Mouse (Mus musculus) ovary, postnatal 14 days (tissue): ENCODE data around the gene Ccnt2.

Source experiments
- DNase-seq: peaks from one replicate; pipeline ENCODE4 v3.0.0; 2022; ENCODE audit warnings: low spot score

Gene Ccnt2

DNA sequence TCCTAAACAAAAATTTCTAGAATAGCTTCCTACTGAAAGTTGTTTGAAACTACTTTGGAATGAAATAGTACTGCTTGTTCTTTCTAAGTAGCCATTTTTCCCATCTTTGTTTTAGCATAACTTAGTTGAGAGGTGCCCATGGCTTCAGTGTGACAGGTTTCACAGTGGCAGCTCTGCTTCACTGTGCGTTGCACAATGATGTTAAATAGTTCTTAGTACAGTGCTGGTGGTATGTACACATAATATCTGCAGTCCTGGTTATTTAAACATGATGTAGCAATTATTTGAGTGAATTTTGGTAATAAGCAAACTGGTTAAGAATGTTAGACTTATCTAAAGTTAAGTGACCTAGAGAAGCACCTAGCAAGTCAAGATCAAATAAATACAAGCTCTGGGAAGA is 19.5 kb downstream of the Ccnt2 start:
- DNase-seq, result no peak

DNA sequence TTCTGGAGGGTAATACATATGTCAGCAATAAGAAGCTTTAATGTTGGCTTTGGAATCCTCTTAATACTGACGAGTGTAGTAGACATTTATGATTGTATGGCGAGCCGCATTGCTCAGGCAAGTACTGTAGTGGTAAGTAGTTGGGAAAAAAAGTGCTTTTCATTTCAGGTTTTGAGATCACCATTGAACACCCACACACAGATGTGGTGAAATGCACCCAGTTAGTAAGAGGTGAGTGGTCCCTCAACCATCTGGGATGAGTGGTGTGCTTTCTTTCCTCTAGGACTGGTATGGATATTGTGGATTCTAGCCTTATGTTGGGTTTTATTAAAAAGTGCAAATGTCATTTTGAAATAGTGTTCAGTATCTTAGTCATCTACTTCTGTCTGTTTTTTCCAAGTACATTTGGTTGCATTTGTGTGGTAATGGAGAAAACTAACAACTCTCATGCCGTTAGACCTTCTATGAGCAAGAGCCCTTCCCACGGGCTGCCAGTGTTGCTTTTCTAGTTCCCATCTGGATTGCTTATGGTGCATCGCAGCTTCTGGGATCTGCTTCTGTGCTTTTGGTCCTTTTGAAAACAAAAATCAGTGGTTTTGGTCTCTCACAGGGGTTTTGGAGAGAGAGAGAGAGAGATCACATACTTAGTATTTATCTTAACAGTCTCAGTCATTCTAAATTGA is 21.3 kb downstream of the Ccnt2 start:
- DNase-seq, result no peak

DNA sequence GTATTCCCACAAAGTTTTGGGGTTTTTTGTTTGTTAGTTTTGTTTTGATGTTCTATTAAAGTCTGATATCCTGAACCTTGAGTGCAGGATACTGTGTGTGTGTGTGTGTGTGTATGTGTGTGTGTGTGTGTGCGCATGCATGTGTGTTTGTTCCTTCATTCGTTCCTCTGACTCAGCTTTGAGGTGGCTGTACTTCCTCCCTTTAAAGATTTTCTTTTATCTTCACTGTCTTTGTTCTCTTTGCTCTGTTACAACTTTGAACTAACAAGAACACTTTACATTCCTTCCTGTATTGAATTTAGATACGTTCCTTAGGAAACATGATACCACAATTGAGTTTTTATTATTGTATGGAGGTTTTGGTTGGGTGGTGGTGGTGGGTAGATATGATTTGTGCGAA is 22.4 kb downstream of the Ccnt2 start:
- no peak for DNase-seq

DNA sequence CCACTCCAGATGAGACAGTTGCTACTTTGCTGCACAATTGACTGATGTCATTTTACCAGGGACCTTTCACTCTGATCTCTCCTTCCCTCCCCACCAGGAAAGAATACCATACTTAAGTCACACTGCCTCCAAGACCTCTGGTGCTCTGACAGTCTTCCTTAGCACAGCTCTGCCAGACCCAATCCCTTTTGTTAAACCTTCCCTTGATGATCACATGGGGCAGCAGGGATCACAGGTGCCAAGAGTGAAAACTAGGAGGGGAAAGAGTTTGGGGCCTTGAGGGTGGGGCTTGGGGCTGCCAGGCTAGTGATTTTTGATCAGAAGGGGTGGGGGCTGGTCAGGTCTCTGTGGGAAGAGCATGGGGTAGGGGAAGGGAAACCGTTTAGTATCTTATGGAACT is 22.8 kb downstream of the Ccnt2 start:
- no peak for DNase-seq

DNA sequence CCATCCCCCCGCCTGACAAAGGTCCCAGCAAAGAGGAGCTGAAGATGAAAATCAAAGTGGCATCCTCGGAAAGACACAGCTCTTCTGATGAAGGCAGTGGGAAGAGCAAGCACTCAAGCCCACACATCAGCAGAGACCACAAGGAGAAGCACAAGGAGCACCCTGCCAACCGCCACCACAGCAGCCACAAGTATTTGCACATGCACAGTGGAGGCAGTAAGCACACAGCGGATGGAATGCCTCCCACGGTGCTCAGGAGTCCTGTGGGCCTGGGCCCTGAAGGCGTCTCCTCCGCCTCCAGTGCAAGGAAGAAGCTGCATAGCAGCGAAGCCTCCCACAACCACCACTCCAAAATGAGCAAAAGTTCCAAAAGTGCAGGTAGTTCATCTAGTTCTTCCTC is 29.0 kb downstream of the Ccnt2 start:
- no peak for DNase-seq

DNA sequence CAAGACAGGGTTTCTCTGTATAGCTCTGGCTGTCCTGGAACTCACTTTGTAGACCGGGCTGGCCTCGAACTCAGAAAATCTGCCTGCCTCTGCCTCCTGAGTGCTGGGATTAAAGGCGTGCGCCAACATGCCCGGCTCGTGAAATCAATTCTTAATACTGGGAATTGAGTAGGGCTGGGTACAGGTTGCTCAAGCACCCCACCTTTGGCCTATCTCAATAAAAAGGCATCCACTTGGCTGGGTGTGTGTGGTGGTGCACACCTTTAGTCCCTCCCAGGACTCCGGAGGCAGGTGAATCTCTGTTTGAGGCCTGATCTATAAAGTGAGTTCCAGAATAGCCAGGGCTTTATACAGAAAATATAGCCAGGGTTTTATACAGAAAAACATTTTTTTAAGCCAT is 34.7 kb downstream of the Ccnt2 start:
- no peak for DNase-seq

DNA sequence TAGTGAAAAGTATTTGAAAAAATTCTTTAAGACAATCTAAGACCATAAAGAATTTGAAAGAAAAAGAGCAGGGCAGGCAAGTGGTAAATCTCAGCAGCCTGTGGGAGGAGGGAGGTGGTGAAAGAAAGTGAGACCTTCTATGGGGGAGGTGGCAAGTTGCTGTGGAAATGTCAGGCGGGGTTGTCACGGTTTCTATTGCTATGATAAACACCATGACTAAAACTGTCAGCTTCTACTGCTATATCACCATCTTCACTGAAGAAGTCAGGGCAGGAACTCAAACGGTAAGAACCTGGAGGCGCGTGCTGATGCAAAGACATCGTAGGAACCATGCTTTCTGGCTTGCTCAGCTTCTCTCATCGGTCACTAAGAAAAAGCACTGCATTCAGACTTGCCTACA is 39.0 kb downstream of the Ccnt2 start:
- no peak for DNase-seq

DNA sequence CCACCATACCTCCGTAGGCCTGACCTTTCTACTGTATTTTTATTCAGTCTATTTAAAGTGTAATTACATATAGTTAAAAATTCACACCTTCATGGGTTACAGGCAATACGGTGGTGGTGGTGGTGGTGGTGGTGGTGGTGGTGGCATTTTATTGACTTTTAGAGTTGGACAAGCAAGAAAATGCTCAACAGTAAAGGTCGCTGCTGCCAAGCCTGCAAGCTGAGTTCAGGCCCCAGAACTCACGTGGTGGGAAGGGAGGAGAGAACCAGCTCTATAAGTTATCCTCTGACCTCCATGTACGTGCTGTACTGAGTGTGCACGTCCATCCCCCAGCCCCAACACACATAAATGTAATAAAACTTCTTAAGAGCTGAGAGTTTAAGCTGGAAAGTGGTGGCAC is 42.4 kb downstream of the Ccnt2 start:
- DNase-seq, result no peak

DNA sequence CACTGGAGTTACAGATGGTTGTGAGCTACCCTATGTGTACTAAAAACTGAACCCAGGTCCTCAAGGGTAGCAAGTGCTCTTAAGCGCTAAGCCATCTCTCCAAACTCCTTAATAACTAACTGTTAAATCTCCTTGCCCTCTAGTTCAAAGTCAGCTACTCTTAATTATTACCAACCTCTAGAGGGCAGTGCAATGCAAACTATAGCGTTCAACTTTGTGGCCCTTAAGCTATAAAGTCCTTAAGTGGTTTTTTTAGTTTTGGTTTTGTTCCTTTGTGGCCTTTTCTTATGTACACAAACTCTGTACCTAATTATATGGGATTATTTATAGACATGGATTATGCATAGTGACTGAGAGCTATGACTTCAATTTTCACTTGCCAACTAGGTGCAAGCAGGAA is 53.4 kb downstream of the Ccnt2 start:
- DNase-seq, result peak; percentile 15

DNA sequence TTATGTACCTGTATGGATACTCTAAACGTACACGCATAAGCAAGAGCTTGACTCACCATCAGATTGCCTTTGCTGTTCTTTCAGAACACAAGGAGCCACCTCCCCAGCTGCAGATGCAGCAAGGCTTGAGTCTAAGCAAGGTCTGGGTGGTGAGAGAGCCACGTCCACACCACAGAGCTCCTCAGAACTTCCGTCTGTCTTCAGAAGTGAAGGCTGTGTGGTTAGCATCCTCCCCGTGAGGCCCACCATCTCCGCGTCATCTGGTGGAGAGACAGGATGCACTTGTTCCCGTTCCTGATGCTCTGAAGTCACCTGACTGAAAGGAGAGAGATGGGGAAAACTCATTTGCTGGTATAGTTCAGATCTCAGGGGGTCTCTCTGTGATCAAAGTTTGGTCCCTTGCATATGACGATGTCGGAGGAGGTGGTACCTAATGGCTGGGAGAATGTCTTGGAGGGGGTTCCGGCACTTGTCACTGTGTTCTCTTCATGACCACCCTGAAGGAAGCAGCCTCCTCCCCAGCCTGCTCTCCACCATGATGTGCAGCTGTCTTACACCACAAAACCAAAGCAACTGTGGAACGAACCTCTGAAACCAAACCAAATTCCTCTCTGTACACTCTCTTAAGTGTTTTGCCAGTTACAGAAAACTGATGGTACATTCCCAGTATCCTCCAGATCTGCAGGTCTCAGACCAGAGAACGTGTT is 56.4 kb downstream of the Ccnt2 start:
- DNase-seq, result no peak

DNA sequence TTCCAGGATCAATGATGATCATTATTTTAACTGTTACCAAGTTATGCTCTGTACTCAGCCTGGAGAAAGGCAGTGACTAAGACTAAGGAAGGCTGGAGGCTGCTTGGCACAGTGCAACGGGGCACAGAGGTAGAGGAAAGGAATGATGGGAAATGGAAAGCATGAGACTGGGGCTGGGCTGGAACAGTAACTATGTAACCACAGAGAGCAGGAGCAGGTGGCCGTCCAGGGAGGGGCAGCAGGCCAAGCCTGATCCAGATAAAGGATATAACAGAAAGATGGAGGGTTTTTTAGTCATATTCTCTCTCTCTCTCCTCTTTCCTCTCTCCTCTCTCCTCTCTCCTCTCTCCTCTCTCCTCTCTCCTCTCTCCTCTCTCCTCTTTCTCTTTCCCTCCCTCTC is 59.8 kb downstream of the Ccnt2 start:
- no peak for DNase-seq

DNA sequence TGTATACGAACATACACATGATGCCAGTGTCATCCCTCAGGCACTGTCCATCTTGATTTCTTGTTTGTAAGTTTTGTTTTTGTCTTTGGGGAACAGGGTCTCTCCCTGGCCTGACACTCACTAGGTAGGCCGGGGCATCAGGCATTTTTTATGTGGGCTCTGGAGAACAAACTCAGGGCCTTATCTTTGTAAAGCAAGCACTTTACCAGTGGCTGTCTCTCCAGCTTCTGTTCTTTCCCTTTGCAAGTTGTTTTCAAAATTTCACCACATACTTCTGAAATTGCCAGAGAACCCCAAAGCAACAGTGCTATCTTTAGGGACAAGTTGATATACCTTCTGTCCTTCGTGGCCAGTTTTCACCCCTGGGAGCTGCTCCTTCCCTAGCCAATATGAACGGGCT is 60.2 kb downstream of the Ccnt2 start:
- no peak for DNase-seq

DNA sequence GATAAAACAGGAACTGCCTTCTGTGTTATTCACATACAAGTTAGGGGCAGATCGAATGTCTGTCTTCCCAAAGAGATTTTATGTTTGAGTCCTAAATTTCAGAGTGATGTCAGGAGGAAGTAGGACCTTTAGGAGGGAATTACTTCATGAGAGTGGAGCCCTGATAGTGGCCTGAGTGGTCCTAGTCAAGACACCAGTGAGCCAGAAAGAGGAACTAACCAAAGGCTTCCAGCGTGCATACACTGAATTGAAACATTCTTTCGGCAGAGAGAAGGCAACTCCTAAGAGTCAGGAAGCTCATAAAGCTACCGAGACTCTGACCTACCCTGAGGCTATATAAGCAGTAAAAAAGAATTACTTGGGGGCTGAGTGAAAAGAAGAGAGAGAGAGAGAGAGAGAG is 62.7 kb downstream of the Ccnt2 start:
- no peak for DNase-seq

DNA sequence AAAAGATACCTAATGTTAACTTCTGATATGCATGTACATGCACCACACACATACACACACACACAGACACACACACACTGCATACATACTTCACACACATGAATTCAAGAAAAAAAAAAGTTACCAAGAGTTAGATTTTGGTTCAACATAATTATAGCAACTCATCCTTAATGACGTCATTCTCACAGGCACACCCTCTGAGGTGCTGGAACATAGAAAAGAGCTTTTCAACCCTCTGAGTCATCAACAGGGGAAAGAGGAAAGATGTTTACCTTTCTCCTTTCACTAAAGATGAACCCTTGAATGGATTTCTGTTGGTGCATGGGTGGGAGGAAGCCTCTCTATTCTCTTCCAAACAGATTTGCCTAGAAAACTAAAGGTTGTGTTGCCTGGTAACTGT is 64.6 kb downstream of the Ccnt2 start:
- no peak for DNase-seq

DNA sequence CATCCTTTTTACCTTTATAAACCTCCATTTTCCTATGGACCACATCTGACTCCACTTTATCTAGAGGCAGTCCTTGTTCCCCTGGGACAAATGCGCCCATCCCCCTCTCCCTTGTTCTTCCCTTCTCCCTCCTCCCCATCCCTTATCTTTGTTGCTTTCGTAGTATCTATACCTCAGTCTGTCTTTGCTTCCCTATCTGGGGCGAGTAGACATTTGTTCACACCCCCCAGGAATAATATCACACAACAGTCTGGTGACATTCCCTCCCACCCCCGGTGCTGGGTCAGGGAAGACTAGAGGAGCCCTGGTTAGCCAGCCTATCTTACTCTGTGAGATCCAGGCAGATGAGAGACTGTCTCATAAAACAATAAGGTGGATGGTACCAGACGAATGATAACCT is 71.5 kb downstream of the Ccnt2 start:
- no peak for DNase-seq

DNA sequence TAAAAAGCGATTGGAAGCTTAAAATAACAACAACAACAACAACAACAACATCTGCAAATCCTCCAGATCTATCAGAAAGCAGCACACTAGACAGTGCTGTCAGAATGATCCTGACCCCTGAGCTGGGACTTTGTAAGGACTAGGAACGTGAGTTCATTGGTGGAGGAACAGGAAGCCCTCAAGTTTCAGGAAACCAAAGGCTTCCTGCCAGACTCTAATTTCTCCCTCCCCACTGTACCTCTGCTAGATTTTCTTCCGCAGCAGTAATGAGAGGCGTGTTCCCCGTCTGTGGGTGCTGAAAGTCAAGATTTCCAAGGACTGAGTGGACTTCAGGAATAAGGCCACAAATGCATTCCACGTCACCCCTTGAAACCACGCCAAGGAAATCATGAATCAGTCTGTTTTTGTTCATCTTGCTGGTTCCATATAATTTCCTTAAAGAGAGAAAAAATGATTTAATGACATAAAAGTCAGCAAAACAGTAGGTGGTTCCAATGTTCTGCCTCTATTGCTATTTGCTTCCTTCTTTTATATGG is 76.2 kb downstream of the Ccnt2 start:
- DNase-seq, result no peak

DNA sequence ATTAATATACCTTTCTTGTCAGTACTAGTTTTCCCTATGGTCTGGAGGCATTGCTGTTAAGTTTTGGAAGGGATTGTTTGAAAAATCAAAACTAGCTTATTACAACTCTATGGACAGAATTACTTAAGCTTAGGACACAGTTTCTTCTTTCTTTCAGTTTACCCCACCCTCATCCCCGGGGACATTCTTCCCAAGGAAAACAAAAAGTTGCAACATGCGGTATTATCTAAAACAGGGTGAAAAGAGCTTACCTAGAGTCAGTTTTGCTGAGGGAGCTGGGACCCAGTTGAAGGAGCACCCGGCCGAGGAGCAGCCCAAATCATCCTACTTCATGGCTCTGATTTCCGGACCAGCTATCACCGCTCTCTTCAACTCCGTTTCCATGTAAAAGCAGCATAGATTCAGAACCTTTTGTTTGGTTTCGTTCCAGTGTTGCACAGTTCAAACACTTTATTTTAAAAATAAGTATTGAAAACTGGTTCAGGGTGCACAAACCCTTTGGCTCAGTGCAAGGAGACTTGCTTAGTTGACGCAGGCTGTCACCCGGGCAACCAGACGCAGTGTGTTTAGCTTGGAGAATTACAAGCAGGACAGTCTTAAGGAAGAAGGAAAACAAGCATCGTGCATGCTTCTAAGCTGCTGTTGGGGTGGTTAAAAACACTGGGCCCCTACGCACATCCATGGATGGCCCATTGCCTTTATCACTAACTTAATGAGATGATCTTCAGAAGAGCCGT is 80.7 kb downstream of the Ccnt2 start, which contains the start of gene Map3k19:
Gene Map3k19 (minus strand): TSS at position 546 of the 737 bp plus-strand sequence.
- no peak for DNase-seq
